ENCODE assay signal across 8 mouse cellular contexts in the genomic region with DNA sequence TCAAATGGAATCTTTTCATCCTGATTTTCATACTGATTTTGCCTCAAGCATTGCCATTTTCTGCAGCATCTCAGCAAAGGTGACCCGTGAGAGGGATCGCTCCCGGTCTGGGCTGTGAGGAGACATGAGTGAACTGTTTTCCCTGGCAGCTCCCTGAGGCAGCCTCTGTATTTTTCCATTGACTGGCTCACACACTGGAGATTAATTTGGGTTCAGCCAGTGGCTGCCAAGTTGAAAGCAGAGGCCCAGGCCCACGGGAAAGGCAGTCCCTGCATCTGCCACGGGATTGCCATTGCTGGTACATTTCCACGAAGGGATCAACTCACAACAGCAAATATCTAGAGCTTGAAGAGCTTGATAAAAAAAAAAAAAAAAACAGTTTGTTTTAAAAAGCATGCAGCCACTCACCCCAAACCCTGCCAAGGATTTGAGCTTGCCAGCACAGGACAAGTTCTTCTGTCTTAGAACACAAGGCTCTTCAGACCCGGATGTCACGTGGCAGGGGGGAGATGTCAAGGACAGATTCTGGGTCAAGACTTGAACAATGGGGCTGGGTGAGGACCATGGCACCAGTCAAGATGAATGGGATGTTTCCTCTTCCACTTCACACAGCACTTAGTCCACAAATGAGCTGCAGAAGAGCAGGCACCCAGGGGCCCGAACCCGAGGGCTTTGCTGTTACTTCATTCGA. TPM values are rescaled to one million over a fixed set of nuclear protein-coding genes. Genes with fewer than 3 reads are reported as not detected.
A peak's percentile ranks its signal among the peaks of the same experiment; 100 is the strongest.
DNase-seq lines count a peak whose midpoint lies in the region; ATAC-seq and TF ChIP-seq lines count a peak whose summit lies in the region.

No protein-coding gene starts in this region.

- H3K9ac ChIP-seq in embryonic facial prominence, embryonic 12.5 days = no peak overlapping the region
- H3K9ac ChIP-seq in kidney, embryonic 14.5 days (ENCODE audit: low read depth, low read length) = peak overlapping the region; percentile 51; the same call in 1 of the 2 replicates
- H3K9ac ChIP-seq in limb, embryonic 12.5 days (replicated peaks) = no peak overlapping the region

- H3K9me3 ChIP-seq in embryonic facial prominence, embryonic 12.5 days = no peaks in the 10 kb centered on the region
- no peaks in the 10 kb centered on the region for H3K9me3 ChIP-seq in heart, embryonic 10.5 days
- H3K9me3 ChIP-seq in kidney, embryonic 14.5 days (ENCODE audit: control insufficient read depth, low read length) = no peaks in the 10 kb centered on the region
- no peaks in the 10 kb centered on the region for H3K9me3 ChIP-seq in limb, embryonic 12.5 days

- H3K4me3 ChIP-seq in thymus, adult 2 months (ENCODE audit: control insufficient read depth, insufficient read depth, low read length) = no peak overlapping the region
- no peak overlapping the region for H3K4me3 ChIP-seq in embryonic facial prominence, embryonic 12.5 days
- H3K4me3 ChIP-seq in heart, embryonic 10.5 days = peak overlapping the region; percentile 47
- no peak overlapping the region for H3K4me3 ChIP-seq in kidney, embryonic 14.5 days (ENCODE audit: low read length)
- no peak overlapping the region for H3K4me3 ChIP-seq in limb, embryonic 12.5 days (replicated peaks)
- no peak overlapping the region for H3K4me3 ChIP-seq in myocyte

- no peak for TF ChIP-seq POLR2A in thymus, adult 2 months (IDR thresholded peaks at IDR 0.05; ENCODE audit: control insufficient read depth, extremely low read depth, insufficient read depth, low read length, poor library complexity)
- TF ChIP-seq POLR2A in myocyte (IDR thresholded peaks at IDR 0.05; ENCODE audit: insufficient read length, low read depth) = no peak

- no peak for DNase-seq in thymus, adult 2 months
- no peak for DNase-seq in thymus, postnatal 4 days
- DNase-seq in heart, embryonic 10.5 days (ENCODE audit: low spot score) = no peak
- no peak for DNase-seq in thymus, postnatal 10 days (ENCODE audit: low spot score in 2 of 2)

- no peak for ATAC-seq in embryonic facial prominence, embryonic 12.5 days (ENCODE audit: insufficient number of reproducible peaks, insufficient read depth, low FRiP score, low TSS enrichment)
- no peak for ATAC-seq in kidney, embryonic 14.5 days (ENCODE audit: low FRiP score, low TSS enrichment)
- ATAC-seq in limb, embryonic 12.5 days (ENCODE audit: insufficient number of reproducible peaks, insufficient read depth, low FRiP score, low TSS enrichment, low read depth) = no peak

- H3K79me2 ChIP-seq in myocyte (ENCODE audit: control insufficient read depth, insufficient read depth) = peaks cover 13% of the 10 kb centered on the region

- no peaks in the 10 kb centered on the region for H3K27me3 ChIP-seq in thymus, adult 2 months (ENCODE audit: control insufficient read depth, insufficient read depth, low read length)
- H3K27me3 ChIP-seq in embryonic facial prominence, embryonic 12.5 days = no peaks in the 10 kb centered on the region
- no peaks in the 10 kb centered on the region for H3K27me3 ChIP-seq in heart, embryonic 10.5 days (ENCODE audit: insufficient read depth, poor library complexity, severe bottlenecking)
- H3K27me3 ChIP-seq in kidney, embryonic 14.5 days (ENCODE audit: control insufficient read depth, insufficient read depth, low read length) = no peaks in the 10 kb centered on the region
- no peaks in the 10 kb centered on the region for H3K27me3 ChIP-seq in limb, embryonic 12.5 days
- H3K27me3 ChIP-seq in myocyte (ENCODE audit: control insufficient read depth, insufficient read depth, insufficient read length) = no peaks in the 10 kb centered on the region

- peak overlapping the region; percentile 55 for H3K4me2 ChIP-seq in embryonic facial prominence, embryonic 12.5 days (replicated peaks)
- H3K4me2 ChIP-seq in kidney, embryonic 14.5 days (replicated peaks; ENCODE audit: low read depth, low read length) = peak overlapping the region; percentile 50; the same call in 1 of the 2 replicates
- H3K4me2 ChIP-seq in limb, embryonic 12.5 days = peak overlapping the region; percentile 59
- H3K4me2 ChIP-seq in myocyte (ENCODE audit: low read depth) = peak overlapping the region; percentile 58

- H3K27ac ChIP-seq in thymus, adult 2 months (ENCODE audit: control insufficient read depth, insufficient read depth, low read length) = peak overlapping the region; percentile 65
- H3K27ac ChIP-seq in embryonic facial prominence, embryonic 12.5 days = peak overlapping the region; percentile 89
- H3K27ac ChIP-seq in heart, embryonic 10.5 days = peak overlapping the region; percentile 88
- H3K27ac ChIP-seq in kidney, embryonic 14.5 days (ENCODE audit: low read depth, low read length) = peak overlapping the region; percentile 83
- peak overlapping the region; percentile 85 for H3K27ac ChIP-seq in limb, embryonic 12.5 days

- H3K36me3 ChIP-seq in thymus, adult 2 months (ENCODE audit: control insufficient read depth, insufficient read depth, low read length) = no peaks in the 10 kb centered on the region
- peaks cover 5% of the 10 kb centered on the region; the same call in 1 of the 2 replicates for H3K36me3 ChIP-seq in embryonic facial prominence, embryonic 12.5 days
- H3K36me3 ChIP-seq in heart, embryonic 10.5 days = peaks cover 19% of the 10 kb centered on the region
- H3K36me3 ChIP-seq in kidney, embryonic 14.5 days (ENCODE audit: control insufficient read depth, insufficient read depth, low read length) = peaks cover 9% of the 10 kb centered on the region
- peaks cover 21% of the 10 kb centered on the region for H3K36me3 ChIP-seq in limb, embryonic 12.5 days
- H3K36me3 ChIP-seq in myocyte (ENCODE audit: control insufficient read depth, insufficient read depth) = peaks cover 6% of the 10 kb centered on the region

- WGBS in thymus, adult 2 months = 69% methylated on average over 11 of the region's 11 CpGs
- 36% methylated on average over 11 of the region's 11 CpGs for WGBS in embryonic facial prominence, embryonic 12.5 days
- whole genome bisulfite sequencing in heart, embryonic 10.5 days = 23% methylated on average over 11 of the region's 11 CpGs
- WGBS in kidney, embryonic 14.5 days = 44% methylated on average over 11 of the region's 11 CpGs
- WGBS in limb, embryonic 12.5 days = 57% methylated on average over 11 of the region's 11 CpGs

- H3K4me1 ChIP-seq in thymus, adult 2 months (replicated peaks; ENCODE audit: control insufficient read depth, insufficient read depth, low read length) = peaks cover 36% of the 10 kb centered on the region
- H3K4me1 ChIP-seq in embryonic facial prominence, embryonic 12.5 days = peaks cover 41% of the 10 kb centered on the region
- H3K4me1 ChIP-seq in heart, embryonic 10.5 days = peaks cover 53% of the 10 kb centered on the region
- peaks cover 32% of the 10 kb centered on the region for H3K4me1 ChIP-seq in kidney, embryonic 14.5 days (ENCODE audit: control insufficient read depth, insufficient read depth, low read length)
- peaks cover 44% of the 10 kb centered on the region for H3K4me1 ChIP-seq in limb, embryonic 12.5 days (replicated peaks)

- H3ac ChIP-seq in myocyte (ENCODE audit: control insufficient read depth, insufficient read length) = no peak overlapping the region

- TF ChIP-seq CTCF in thymus, adult 2 months (IDR thresholded peaks at IDR 0.05; ENCODE audit: borderline replicate concordance, control insufficient read depth, extremely low read depth, insufficient read depth, low read length, poor library complexity) = no peak

TF ChIP-seq in myocyte, 11 proteins besides CTCF, POLR2A, EP300 and RAD21:
- TF ChIP-seq USF1 (IDR thresholded peaks at IDR 0.05; ENCODE audit: low read depth) (peak; percentile 21), SRF (IDR thresholded peaks at IDR 0.05; ENCODE audit: control insufficient read depth, insufficient read length, low read depth) (no peak)

RNA-seq across cellular contexts. Expression of a gene that starts 57.2 kb away (rescaled TPM):
- polyA plus RNA-seq in thymus, adult 2 months (2012; rRNA removed) = 80.2 and 86.3 TPM in 2 replicates
- polyA plus RNA-seq in embryonic facial prominence, embryonic 12.5 days (2016; fragmentation: Nextera tagmentation; extraction: Ambion mirVana) = 102 and 103 TPM in 2 replicates
- polyA plus RNA-seq in heart, embryonic 10.5 days (2016; fragmentation: Nextera tagmentation; extraction: Ambion mirVana) = 130 and 150 TPM in 2 replicates
- 141 and 150 TPM in 2 replicates for polyA plus RNA-seq in kidney, embryonic 14.5 days (2014; fragmentation: Nextera tagmentation; extraction: Ambion mirVana)
- polyA plus RNA-seq in limb, embryonic 12.5 days (2016; fragmentation: Nextera tagmentation; extraction: Ambion mirVana) = 90.7 and 103 TPM in 2 replicates
- 102 TPM for polyA plus RNA-seq in myocyte (2012; fragmentation: generic; extraction: Trizol)

RNA-seq across cellular contexts. Expression of a gene that starts 57.8 kb away (rescaled TPM):
- 53.8 and 59.3 TPM in 2 replicates for polyA plus RNA-seq in thymus, adult 2 months (2012; rRNA removed)
- 19.4 and 20.6 TPM in 2 replicates for polyA plus RNA-seq in embryonic facial prominence, embryonic 12.5 days (2016; fragmentation: Nextera tagmentation; extraction: Ambion mirVana)
- 28.8 and 31.5 TPM in 2 replicates for polyA plus RNA-seq in heart, embryonic 10.5 days (2016; fragmentation: Nextera tagmentation; extraction: Ambion mirVana)
- 19.3 and 19.8 TPM in 2 replicates for polyA plus RNA-seq in kidney, embryonic 14.5 days (2014; fragmentation: Nextera tagmentation; extraction: Ambion mirVana)
- 18.0 and 19.4 TPM in 2 replicates for polyA plus RNA-seq in limb, embryonic 12.5 days (2016; fragmentation: Nextera tagmentation; extraction: Ambion mirVana)
- 11.6 TPM for polyA plus RNA-seq in myocyte (2012; fragmentation: generic; extraction: Trizol)
